Mouse (Mus musculus) liver, embryonic 14.5 days (tissue): Measurements from ENCODE around the gene Mast1.

ENCODE experiments used
- CTCF ChIP-seq: IDR thresholded peaks from 2 replicates; pipeline ENCODE4 v1.5.1; 2016; ENCODE audit warnings: antibody characterized with exemption, low read depth, control low read depth
- EP300 ChIP-seq: IDR thresholded peaks from 2 replicates; pipeline ENCODE4 v1.6.1; 2016; ENCODE audit warnings: antibody characterized with exemption, low read depth

DNA sequence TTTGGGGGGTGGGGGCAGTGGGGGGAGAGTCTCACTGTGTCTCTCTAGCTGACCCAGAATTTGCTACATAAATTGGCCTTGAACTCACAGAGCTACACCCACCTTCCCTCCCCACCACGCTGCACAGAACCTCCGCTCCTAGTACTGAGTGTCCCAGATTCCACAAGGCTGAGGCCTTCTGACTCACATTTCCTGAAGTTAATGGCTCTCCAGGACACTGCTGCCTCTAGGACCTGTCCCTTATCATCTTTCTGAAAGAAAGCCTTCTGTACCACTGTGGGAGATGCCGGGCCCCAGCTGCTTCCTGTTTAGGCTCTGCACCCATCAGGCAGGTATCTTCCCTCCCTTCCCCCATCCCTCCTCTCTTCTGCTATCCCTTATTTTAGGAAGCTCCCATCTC is 29.4 kb upstream of the Mast1 start:
- TF ChIP-seq CTCF (no peak), EP300 (no peak)
